Mouse (Mus musculus) forebrain, embryonic 10.5 days (tissue): ENCODE data around the gene Cfp. TPM values are rescaled to one million over a fixed set of nuclear protein-coding genes. Genes with fewer than 3 reads are reported as not detected.

ENCODE experiments used
- DNase-seq: peaks from one replicate; pipeline ENCODE4 v3.0.0-alpha.2; 2017; ENCODE audit warnings: low spot score; ENCODE audit errors: extremely low spot score
- H3K27ac ChIP-seq: fragments of 300-500 bp; sonication (generic); 2 replicates; pipeline ENCODE4 v1.5.1; 2016; ENCODE audit warnings: mild to moderate bottlenecking
- H3K27me3 ChIP-seq: fragments of 300-500 bp; sonication (generic); 2 replicates; pipeline ENCODE4 v1.6.1; 2016; ENCODE audit warnings: mild to moderate bottlenecking; ENCODE audit not compliant: poor library complexity, severe bottlenecking
- H3K36me3 ChIP-seq: fragments of 300-500 bp; sonication (generic); replicated peaks from 2 replicates; pipeline ENCODE4 v1.6.1; 2016; ENCODE audit warnings: mild to moderate bottlenecking, moderate library complexity
- H3K4me1 ChIP-seq: fragments of 300-500 bp; sonication (generic); 2 replicates; pipeline ENCODE4 v1.6.1; 2016
- H3K4me3 ChIP-seq: fragments of 300-500 bp; sonication (generic); 2 replicates; pipeline ENCODE4 v1.5.1; 2016; ENCODE audit warnings: mild to moderate bottlenecking, moderate library complexity
- H3K9me3 ChIP-seq: fragments of 300-500 bp; sonication (generic); 2 replicates; pipeline ENCODE4 v1.6.1; 2016; ENCODE audit warnings: mild to moderate bottlenecking, moderate library complexity
- WGBS: fragments of 180-500 bp; shearing (Covaris S2); methylation state at CpG from one replicate; pipeline ENCODE4 v1.1.7; 2016; 5-methylcytosine and 5-hydroxymethylcytosine counted together
- polyA plus RNA-seq: library from polyadenylated mRNA; unstranded; fragments of >200 nt; fragmentation: Nextera tagmentation; extraction: Ambion mirVana; gene quantifications from 2 replicates; pipeline ENCODE4 v1.2.1, GENCODE M21; 2016

The Cfp gene
- polyA plus RNA-seq, 1 experiment from 2014 or later, result 4.1 TPM

DNA sequence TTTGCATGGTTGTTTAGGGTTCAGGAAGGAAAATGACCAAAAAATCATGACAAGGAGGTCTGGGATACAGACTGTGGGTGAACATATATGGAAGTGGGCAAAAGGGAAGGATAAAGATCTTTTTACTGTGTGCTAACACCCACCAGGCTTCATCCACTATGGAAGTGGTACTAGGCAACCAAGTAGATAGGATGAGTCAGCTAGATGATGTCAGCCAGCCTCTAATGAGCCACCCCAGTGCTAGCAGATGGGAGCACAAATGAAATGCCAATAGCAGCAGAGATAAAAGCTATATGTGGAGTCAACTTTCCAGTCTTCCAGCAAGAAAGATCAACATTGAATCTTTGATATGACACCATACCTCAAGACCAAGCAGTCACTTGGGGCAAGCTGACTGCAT, 16.3 kb downstream of the Cfp start:
- H3K4me1 ChIP-seq, result no peaks in the 10 kb centered on the region
- no peaks in the 10 kb centered on the region for H3K9me3 ChIP-seq
- H3K27me3 ChIP-seq, result peaks cover 12% of the 10 kb centered on the region
- no peak overlapping the region for H3K27ac ChIP-seq
- no peak for DNase-seq
- no peak overlapping the region for H3K4me3 ChIP-seq
- no peaks in the 10 kb centered on the region for H3K36me3 ChIP-seq

DNA sequence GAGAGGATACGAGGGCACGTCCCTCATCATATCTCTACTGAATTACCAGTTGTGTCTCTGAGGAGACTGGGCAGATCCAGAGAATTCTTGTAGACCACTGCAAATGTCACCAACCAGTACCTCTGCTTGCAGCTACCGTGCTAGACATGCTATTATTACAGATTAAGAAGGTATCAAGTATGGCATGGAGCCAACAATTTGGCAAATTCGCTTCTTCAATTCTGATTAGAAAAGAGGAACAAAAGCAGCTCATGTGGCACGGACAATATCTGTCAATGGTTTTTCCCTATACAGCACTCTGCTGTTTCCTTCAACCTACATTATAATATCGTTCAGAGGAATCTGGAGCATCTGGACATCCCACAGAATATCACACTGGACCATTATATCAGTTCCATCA, 17.6 kb downstream of the Cfp start:
- H3K27ac ChIP-seq, result no peak overlapping the region
- no peaks in the 10 kb centered on the region for H3K9me3 ChIP-seq
- no peaks in the 10 kb centered on the region for H3K4me1 ChIP-seq
- H3K27me3 ChIP-seq, result no peaks in the 10 kb centered on the region; the same call in 1 of the 2 replicates
- H3K36me3 ChIP-seq, result no peaks in the 10 kb centered on the region
- WGBS, result 83% methylated on average over 6 of the region's 6 CpGs
- DNase-seq, result no peak
- H3K4me3 ChIP-seq, result no peak overlapping the region

DNA sequence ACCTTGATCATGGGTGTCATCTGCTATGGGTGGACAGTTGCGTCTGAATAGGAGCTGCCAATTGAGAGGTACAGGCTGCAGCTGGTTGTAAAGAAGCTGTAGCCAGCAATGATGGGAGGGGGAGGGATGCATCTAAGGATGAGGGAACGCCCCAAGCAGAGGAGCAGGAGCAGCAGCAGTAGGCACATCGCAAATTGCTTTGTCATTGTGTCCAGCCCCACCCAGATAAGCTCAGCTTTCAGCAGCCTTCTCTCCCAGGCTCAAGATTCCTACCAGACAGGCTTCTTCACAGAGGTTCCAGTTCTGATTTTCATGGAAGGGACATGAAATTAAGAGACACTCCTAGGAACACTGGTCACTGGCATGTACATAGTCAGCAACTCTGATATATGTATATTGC, 21.3 kb downstream of the Cfp start:
- DNase-seq, result no peak
- Histone ChIP-seq H3K9me3 (no peaks in the 10 kb centered on the region), H3K4me3 (no peak overlapping the region), H3K36me3 (no peaks in the 10 kb centered on the region), H3K4me1 (no peaks in the 10 kb centered on the region), H3K27me3 (no peaks in the 10 kb centered on the region), H3K27ac (no peak overlapping the region)
- 49% methylated on average over 3 of the region's 3 CpGs for WGBS

Other genes with a start within 250 kb of the Cfp start
- gene Cdk16, start 243.6 kb downstream of the Cfp start, polyA plus RNA-seq, result 109 and 113 TPM in 2 replicates
- gene Usp11, start 227.6 kb downstream of the Cfp start, polyA plus RNA-seq, result 51.7 and 54.1 TPM in 2 replicates
- gene Araf, start 133.7 kb downstream of the Cfp start, polyA plus RNA-seq, result 91.9 and 96.6 TPM in 2 replicates
- gene Timp1, start 61.4 kb downstream of the Cfp start, polyA plus RNA-seq, result 7.4 and 7.9 TPM in 2 replicates
- 2.1 and 2.4 TPM in 2 replicates for gene Syn1, start 10.6 kb downstream of the Cfp start, polyA plus RNA-seq
- 12.5 and 13.2 TPM in 2 replicates for gene Elk1, start 19.1 kb upstream of the Cfp start, polyA plus RNA-seq
- 62.9 and 73.1 TPM in 2 replicates for gene Uxt, start 30.5 kb upstream of the Cfp start, polyA plus RNA-seq
- 4.9 and 6.3 TPM in 2 replicates for gene Zfp182, start 130.8 kb upstream of the Cfp start, polyA plus RNA-seq
- not detected in 2 replicates for gene Spaca5, start 136.9 kb upstream of the Cfp start, polyA plus RNA-seq
- gene Zfp300, start 158.0 kb upstream of the Cfp start, polyA plus RNA-seq, result 1.7 and 2.2 TPM in 2 replicates
- not detected in 2 replicates for gene Ssxa1, start 184.3 kb upstream of the Cfp start, polyA plus RNA-seq
- gene Gm21876, start 244.1 kb upstream of the Cfp start, polyA plus RNA-seq, result not detected in 2 replicates